In genomic region chr16:96795431-96795830, GRCm38 (mm10) we compare ENCODE assay signal across 9 mouse cellular contexts.
DNase-seq lines count a peak whose midpoint lies in the region; ATAC-seq and TF ChIP-seq lines count a peak whose summit lies in the region.
"Had no signal": no experiment of that assay in that cellular context is flagged by ENCODE, and none has a peak within 500 bp of the region (broad histone marks: within the 10 kb centered on the region; RNA-seq: fewer than 3 reads in every experiment).

No protein-coding gene starts in this region.

- no peak for DNase-seq in forebrain, postnatal 0 days
- DNase-seq in forebrain, embryonic 10.5 days (ENCODE audit: extremely low spot score, low spot score): no peak
- DNase-seq in midbrain, embryonic 14.5 days: peak; percentile 63
- peak; percentile 12 for DNase-seq in cerebellum, adult 11 months
- DNase-seq in heart, postnatal 4 days: peak; percentile 58
- DNase-seq in lung, postnatal 14 days: peak; percentile 7
- no peak for DNase-seq in natural killer cell, adult 2 months (ENCODE audit: low spot score in 2 of 2)

- no peaks in the 10 kb centered on the region for H3K9me3 ChIP-seq in forebrain, postnatal 0 days (ENCODE audit: low read length)
- no peaks in the 10 kb centered on the region for H3K9me3 ChIP-seq in forebrain, embryonic 10.5 days
- H3K9me3 ChIP-seq in midbrain, embryonic 14.5 days (ENCODE audit: control insufficient read depth, low read length): no peaks in the 10 kb centered on the region
- H3K9me3 ChIP-seq in midbrain, embryonic 13.5 days: no peaks in the 10 kb centered on the region

- no peaks in the 10 kb centered on the region for H3K27me3 ChIP-seq in forebrain, postnatal 0 days (ENCODE audit: insufficient read depth, low read length)
- H3K27me3 ChIP-seq in forebrain, embryonic 10.5 days (ENCODE audit: poor library complexity, severe bottlenecking): no peaks in the 10 kb centered on the region
- no peaks in the 10 kb centered on the region for H3K27me3 ChIP-seq in midbrain, embryonic 14.5 days (ENCODE audit: control insufficient read depth, insufficient read depth, low read length)
- H3K27me3 ChIP-seq in midbrain, embryonic 13.5 days: no peaks in the 10 kb centered on the region

- 56% methylated on average over 2 of the region's 2 CpGs for WGBS in forebrain, postnatal 0 days
- 56% methylated on average over 2 of the region's 2 CpGs for WGBS in forebrain, embryonic 10.5 days
- WGBS in midbrain, embryonic 14.5 days: 45% methylated on average over 2 of the region's 2 CpGs
- WGBS in midbrain, embryonic 13.5 days: 55% methylated on average over 2 of the region's 2 CpGs

- ATAC-seq in forebrain, postnatal 0 days: no peak
- no peak for ATAC-seq in midbrain, embryonic 14.5 days (ENCODE audit: low FRiP score, low TSS enrichment)
- ATAC-seq in midbrain, embryonic 13.5 days: no peak

- no peak overlapping the region for H3K9ac ChIP-seq in forebrain, postnatal 0 days
- H3K9ac ChIP-seq in midbrain, embryonic 14.5 days (replicated peaks; ENCODE audit: low read length): no peak overlapping the region
- no peak overlapping the region for H3K9ac ChIP-seq in midbrain, embryonic 13.5 days (replicated peaks)

- H3K4me3 ChIP-seq in forebrain, postnatal 0 days (ENCODE audit: low read depth, low read length): no peak overlapping the region
- H3K4me3 ChIP-seq in forebrain, embryonic 10.5 days: no peak overlapping the region
- no peak overlapping the region for H3K4me3 ChIP-seq in midbrain, embryonic 14.5 days (replicated peaks; ENCODE audit: low read depth, low read length)
- H3K4me3 ChIP-seq in midbrain, embryonic 13.5 days (replicated peaks): no peak overlapping the region

- no peak overlapping the region for H3K4me2 ChIP-seq in forebrain, postnatal 0 days (ENCODE audit: low read depth)
- H3K4me2 ChIP-seq in midbrain, embryonic 14.5 days (ENCODE audit: low read length): no peak overlapping the region
- H3K4me2 ChIP-seq in midbrain, embryonic 13.5 days (replicated peaks): no peak overlapping the region

- peak; percentile 68 for TF ChIP-seq CTCF in forebrain, postnatal 0 days (IDR thresholded peaks at IDR 0.05; ENCODE audit: low read depth)

- H3K36me3 ChIP-seq in forebrain, postnatal 0 days (ENCODE audit: insufficient read depth): no peaks in the 10 kb centered on the region
- no peaks in the 10 kb centered on the region for H3K36me3 ChIP-seq in forebrain, embryonic 10.5 days (replicated peaks)
- H3K36me3 ChIP-seq in midbrain, embryonic 14.5 days (ENCODE audit: control insufficient read depth, insufficient read depth, low read length): peaks cover 7% of the 10 kb centered on the region; the same call in 1 of the 2 replicates
- H3K36me3 ChIP-seq in midbrain, embryonic 13.5 days: peaks cover 5% of the 10 kb centered on the region

- no peaks in the 10 kb centered on the region for H3K4me1 ChIP-seq in forebrain, postnatal 0 days (ENCODE audit: insufficient read depth)
- H3K4me1 ChIP-seq in forebrain, embryonic 10.5 days: no peaks in the 10 kb centered on the region
- no peaks in the 10 kb centered on the region for H3K4me1 ChIP-seq in midbrain, embryonic 14.5 days (ENCODE audit: control insufficient read depth, insufficient read depth, low read length)
- no peaks in the 10 kb centered on the region for H3K4me1 ChIP-seq in midbrain, embryonic 13.5 days (replicated peaks)

- no peak overlapping the region for H3K27ac ChIP-seq in forebrain, postnatal 0 days (ENCODE audit: low read depth, low read length)
- H3K27ac ChIP-seq in forebrain, embryonic 10.5 days: no peak overlapping the region
- H3K27ac ChIP-seq in midbrain, embryonic 14.5 days (replicated peaks; ENCODE audit: low read depth, low read length): no peak overlapping the region
- H3K27ac ChIP-seq in midbrain, embryonic 13.5 days: no peak overlapping the region
- H3K27ac ChIP-seq: macrophage had no signal

Comparison
In these comparisons a context has a peak if more than half of its experiments do, and no peak if none do; other contexts are left out.
1. DNase-seq: peak in midbrain, embryonic 14.5 days (single experiment), cerebellum, adult 11 months (single experiment), heart, postnatal 4 days (single experiment) and lung, postnatal 14 days (single experiment); none in forebrain, postnatal 0 days (single experiment), forebrain, embryonic 10.5 days (single experiment) and natural killer cell, adult 2 months (0 of 2).